Mouse (Mus musculus) heart, embryonic 11.5 days (tissue): Measurements from ENCODE around the gene Eva1b. TPM values are rescaled to one million over a fixed set of nuclear protein-coding genes. Genes with fewer than 3 reads are reported as not detected.

Source experiments
- ATAC-seq: fragments of 200-750 bp; cut with Nextera tagmentation; replicated peaks from 2 replicates; pipeline ENCODE4 v1.8.0; 2017; ENCODE audit warnings: moderate library complexity; ENCODE audit not compliant: insufficient number of reproducible peaks, low FRiP score, low TSS enrichment
- H3K27ac ChIP-seq: fragments of 300-500 bp; sonication (generic); 2 replicates; pipeline ENCODE4 v1.5.1; 2014; ENCODE audit warnings: mild to moderate bottlenecking, low read depth, low read length
- H3K27me3 ChIP-seq: fragments of 300-500 bp; sonication (generic); 2 replicates; pipeline ENCODE4 v1.6.1; 2014; ENCODE audit warnings: mild to moderate bottlenecking, low read length, mixed read lengths; ENCODE audit not compliant: control insufficient read depth, insufficient read depth
- H3K36me3 ChIP-seq: fragments of 300-500 bp; sonication (generic); 2 replicates; pipeline ENCODE4 v1.6.1; 2014; ENCODE audit warnings: mild to moderate bottlenecking, low read length, moderate library complexity, mixed read lengths; ENCODE audit not compliant: control insufficient read depth, insufficient read depth
- H3K4me1 ChIP-seq: fragments of 300-500 bp; sonication (generic); 2 replicates; pipeline ENCODE4 v1.6.1; 2014; ENCODE audit warnings: low read length; ENCODE audit not compliant: control insufficient read depth, insufficient read depth
- H3K4me2 ChIP-seq: fragments of 300-500 bp; sonication (generic); 2 replicates; pipeline ENCODE4 v1.6.1; 2014; ENCODE audit warnings: mild to moderate bottlenecking, moderate library complexity
- H3K4me3 ChIP-seq: fragments of 300-500 bp; sonication (generic); 2 replicates; pipeline ENCODE4 v1.5.1; 2014; ENCODE audit warnings: low read depth, low read length
- H3K9ac ChIP-seq: fragments of 300-500 bp; sonication (generic); 2 replicates; pipeline ENCODE4 v1.6.1; 2014; ENCODE audit warnings: mild to moderate bottlenecking, low read depth, low read length, moderate library complexity
- H3K9me3 ChIP-seq: fragments of 300-500 bp; sonication (generic); replicated peaks from 2 replicates; pipeline ENCODE4 v1.6.1; 2016; ENCODE audit warnings: low read length; ENCODE audit not compliant: control insufficient read depth
- WGBS: fragments of 180-500 bp; shearing (Covaris S2); extraction: QIAGEN DNeasy Blood & Tissue Kit; methylation state at CpG from one replicate; pipeline ENCODE4 v1.1.7; 2014; ENCODE audit not compliant: insufficient replicate concordance; 5-methylcytosine and 5-hydroxymethylcytosine counted together
- polyA plus RNA-seq: library from polyadenylated mRNA; unstranded; fragments of >200 nt; fragmentation: Nextera tagmentation; extraction: Ambion mirVana; gene quantifications from 2 replicates; pipeline ENCODE4 v1.2.1, GENCODE M21; 2014

Gene Eva1b
- polyA plus RNA-seq, 1 experiment from 2014 or later: 31.9 TPM

GRCm38 (mm10) chr4:126148161-126148961 lies 817 bp downstream of the Eva1b start:
- Histone ChIP-seq H3K9me3 (no peaks in the 10 kb centered on the region), H3K4me2 (peak overlapping the region; percentile 73), H3K36me3 (no peaks in the 10 kb centered on the region), H3K4me3 (peak overlapping the region; percentile 72), H3K27me3 (peaks cover 12% of the 10 kb centered on the region), H3K27ac (peak overlapping the region; percentile 87), H3K4me1 (peaks cover 30% of the 10 kb centered on the region), H3K9ac (peak overlapping the region; percentile 73)
- WGBS: 1% methylated on average over 67 of the region's 67 CpGs
- ATAC-seq: peak; percentile 60

GRCm38 (mm10) chr4:126149041-126149676 lies 1.6 kb downstream of the Eva1b start:
- Histone ChIP-seq H3K36me3 (no peaks in the 10 kb centered on the region), H3K27me3 (peaks cover 12% of the 10 kb centered on the region), H3K27ac (peak overlapping the region; percentile 87), H3K9ac (peak overlapping the region; percentile 73), H3K4me3 (peak overlapping the region; percentile 72), H3K4me1 (peaks cover 30% of the 10 kb centered on the region), H3K4me2 (peak overlapping the region; percentile 73), H3K9me3 (no peaks in the 10 kb centered on the region)
- no peak for ATAC-seq
- WGBS: 18% methylated on average over 42 of the region's 42 CpGs

- Histone ChIP-seq H3K4me2 (peak overlapping the region; percentile 73), H3K9me3 (no peaks in the 10 kb centered on the region), H3K27ac (0 out of 2 replicates have a peak overlapping the region, but pooled peaks have one; percentile 43), H3K36me3 (no peaks in the 10 kb centered on the region), H3K4me1 (peaks cover 32% of the 10 kb centered on the region), H3K27me3 (peaks cover 12% of the 10 kb centered on the region), H3K4me3 (peak overlapping the region; percentile 72), H3K9ac (peak overlapping the region; percentile 49; the same call in 1 of the 2 replicates)
- ATAC-seq: no peak
- 51% methylated on average over 10 of the region's 10 CpGs for WGBS
Observed at GRCm38 (mm10) chr4:126149798-126150197, 2.3 kb downstream of the Eva1b start.

DNA sequence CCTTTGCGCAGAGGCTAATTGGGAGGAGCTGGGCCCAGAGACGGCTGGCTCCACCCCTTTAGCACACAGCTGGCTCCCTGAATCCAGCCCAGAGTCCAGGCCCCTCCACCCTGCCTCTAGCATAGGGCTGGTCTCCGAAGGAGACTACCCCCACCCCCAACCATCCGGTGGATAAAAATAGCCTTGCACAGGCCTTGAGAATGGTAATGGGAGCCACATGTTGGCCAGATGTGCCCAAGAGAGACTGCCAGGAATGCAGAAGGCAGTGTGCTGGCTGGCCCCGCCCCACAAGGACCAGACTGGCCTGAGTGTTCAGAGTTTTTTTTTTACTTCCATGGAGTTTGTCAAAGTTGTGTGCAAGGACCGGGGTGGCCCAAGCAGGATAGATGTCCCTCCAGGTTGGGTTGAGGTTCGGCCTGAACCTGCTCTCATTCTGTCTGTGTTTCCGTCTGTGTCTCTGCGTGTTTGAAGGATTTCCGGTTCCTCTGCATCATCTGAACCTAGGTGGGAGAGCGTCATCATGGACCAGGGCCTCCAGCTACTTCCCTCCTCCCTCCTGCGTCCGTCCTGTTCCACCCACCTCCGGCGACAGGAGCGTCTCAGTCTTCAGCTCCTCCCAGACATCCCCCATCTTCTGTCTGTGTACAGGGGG lies 2.9 kb downstream of the Eva1b start:
- Histone ChIP-seq H3K36me3 (no peaks in the 10 kb centered on the region), H3K9me3 (no peaks in the 10 kb centered on the region), H3K27ac (peak overlapping the region; percentile 60), H3K9ac (no peak overlapping the region), H3K4me1 (peaks cover 37% of the 10 kb centered on the region), H3K4me3 (peak overlapping the region; percentile 18; the same call in 1 of the 2 replicates), H3K27me3 (peaks cover 12% of the 10 kb centered on the region), H3K4me2 (peak overlapping the region; percentile 73)
- 34% methylated on average over 16 of the region's 16 CpGs for WGBS
- ATAC-seq: peak; percentile 40; the same call in 1 of the 2 replicates

- peak overlapping the region; percentile 73 for H3K4me2 ChIP-seq
- no peaks in the 10 kb centered on the region for H3K9me3 ChIP-seq
- peak overlapping the region; percentile 60 for H3K27ac ChIP-seq
- H3K4me1 ChIP-seq: peaks cover 40% of the 10 kb centered on the region
- H3K9ac ChIP-seq: no peak overlapping the region
- 63% methylated on average over 6 of the region's 6 CpGs for WGBS
- H3K36me3 ChIP-seq: no peaks in the 10 kb centered on the region
- no peak for ATAC-seq
- peaks cover 12% of the 10 kb centered on the region for H3K27me3 ChIP-seq
- H3K4me3 ChIP-seq: peak overlapping the region; percentile 18; the same call in 1 of the 2 replicates
Observed at GRCm38 (mm10) chr4:126150949-126151320, 3.4 kb downstream of the Eva1b start.

DNA sequence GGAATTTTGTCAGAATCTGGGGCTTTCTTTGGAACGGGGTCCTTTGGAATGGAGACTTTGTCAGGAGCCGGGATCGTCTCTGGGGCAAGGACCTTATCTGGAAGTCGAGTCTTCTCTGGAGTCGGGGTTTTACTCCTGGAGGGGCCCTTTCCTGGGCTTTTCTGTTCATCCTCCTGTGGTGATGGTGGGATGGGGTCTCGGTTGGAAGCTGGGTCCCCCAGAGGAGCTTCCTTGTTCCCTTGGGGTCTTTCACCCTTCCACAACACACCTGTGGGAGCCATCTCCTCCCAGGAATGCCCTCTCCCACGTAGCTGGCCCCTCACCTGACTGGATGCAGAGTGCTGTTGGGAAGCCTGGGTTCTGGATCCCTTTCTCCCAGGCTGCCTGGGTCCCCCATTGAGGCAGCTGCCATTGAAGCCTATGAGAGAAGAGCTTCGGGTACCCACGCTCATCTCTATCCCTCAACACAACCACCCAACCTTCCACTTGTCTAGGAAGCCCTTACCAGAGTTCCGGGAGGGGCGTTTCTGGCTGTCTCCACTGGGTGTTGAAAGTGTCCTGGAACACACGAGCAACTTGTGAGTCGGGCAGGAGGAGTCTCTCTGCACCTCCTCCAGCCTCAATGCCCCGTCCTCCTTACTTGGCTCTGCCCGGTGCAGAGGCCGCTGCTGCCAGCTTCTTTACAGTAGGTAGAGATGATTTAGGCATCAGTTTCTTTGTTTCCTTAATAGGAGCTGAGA lies 4.3 kb downstream of the Eva1b start:
- no peak overlapping the region for H3K9ac ChIP-seq
- H3K27me3 ChIP-seq: peaks cover 12% of the 10 kb centered on the region
- 70% methylated on average over 16 of the region's 16 CpGs for WGBS
- no peak overlapping the region for H3K4me2 ChIP-seq
- no peaks in the 10 kb centered on the region for H3K9me3 ChIP-seq
- no peak overlapping the region for H3K4me3 ChIP-seq
- ATAC-seq: no peak
- H3K4me1 ChIP-seq: peaks cover 40% of the 10 kb centered on the region
- no peaks in the 10 kb centered on the region for H3K36me3 ChIP-seq
- no peak overlapping the region for H3K27ac ChIP-seq

DNA sequence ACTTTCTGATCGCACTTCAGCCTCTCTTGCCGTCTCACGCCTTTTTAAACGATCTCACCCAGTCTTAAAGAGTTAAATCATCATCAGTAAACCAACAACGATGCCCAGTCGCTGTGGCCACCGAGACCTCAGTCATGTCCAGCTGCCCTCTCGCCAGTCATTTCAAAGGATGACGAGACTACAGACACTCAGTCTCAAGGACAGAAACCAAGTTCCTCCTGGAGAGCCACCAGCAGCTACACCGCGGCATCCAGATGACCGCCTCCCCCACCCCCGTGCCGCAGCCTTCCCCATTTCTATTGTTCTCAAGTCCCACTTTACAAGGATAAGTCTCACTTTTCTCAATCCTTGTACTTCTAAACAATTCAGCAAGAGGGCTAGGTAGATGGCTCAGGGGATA lies 5.3 kb downstream of the Eva1b start:
- peaks cover 37% of the 10 kb centered on the region for H3K4me1 ChIP-seq
- WGBS: 53% methylated on average over 14 of the region's 14 CpGs
- no peak for ATAC-seq

DNA sequence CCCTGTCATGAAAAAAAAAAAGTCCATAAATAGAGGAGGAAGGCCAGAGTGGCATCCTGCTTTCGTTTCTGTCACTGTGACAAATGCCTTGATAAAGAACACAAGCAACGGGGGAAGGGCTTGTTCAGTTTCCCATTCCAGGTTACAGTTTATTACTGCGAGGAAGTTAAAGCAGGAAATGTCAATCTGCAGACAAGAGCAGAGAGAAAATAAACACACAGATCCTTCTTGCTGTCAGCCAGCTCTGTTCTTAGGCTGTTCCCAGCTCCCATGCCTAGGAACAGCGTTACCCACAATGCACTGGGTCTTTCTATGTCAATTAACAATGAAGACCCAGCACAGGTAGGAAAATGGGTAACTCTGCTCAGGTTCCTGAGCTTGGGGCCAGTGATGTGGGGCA lies 7.6 kb downstream of the Eva1b start:
- Histone ChIP-seq H3K27me3 (no peaks in the 10 kb centered on the region), H3K4me2 (no peak overlapping the region), H3K4me3 (no peak overlapping the region), H3K4me1 (peaks cover 23% of the 10 kb centered on the region), H3K27ac (peak overlapping the region; percentile 82), H3K9ac (no peak overlapping the region), H3K9me3 (no peaks in the 10 kb centered on the region), H3K36me3 (no peaks in the 10 kb centered on the region)
- WGBS: 25% methylated on average over 4 of the region's 4 CpGs
- no peak for ATAC-seq

More for the DNA sequence above, 5.3 kb downstream of the Eva1b start:
- Histone ChIP-seq H3K36me3 (no peaks in the 10 kb centered on the region), H3K9ac (no peak overlapping the region), H3K27ac (no peak overlapping the region), H3K9me3 (no peaks in the 10 kb centered on the region), H3K4me3 (no peak overlapping the region), H3K4me2 (no peak overlapping the region), H3K27me3 (peaks cover 10% of the 10 kb centered on the region)
